Mouse (Mus musculus) lung, adult 2 months (tissue): ENCODE data around the gene Gpr108.

Source experiments
- CTCF ChIP-seq: fragments of 200-500 bp; IDR thresholded peaks from 2 replicates; pipeline ENCODE4 v1.5.1; 2011; ENCODE audit warnings: mild to moderate bottlenecking, low read length, control low read depth; ENCODE audit not compliant: insufficient read depth
- POLR2A ChIP-seq: fragments of 200-500 bp; IDR thresholded peaks from 2 replicates; pipeline ENCODE4 v1.6.1; 2011; ENCODE audit warnings: low read depth, mild to moderate bottlenecking, control low read depth, low read length, borderline replicate concordance; ENCODE audit errors: extremely low read depth

- TF ChIP-seq CTCF: no peak
- TF ChIP-seq POLR2A: no peak
Measured at GRCm38 (mm10) chr17:57229851-57230727, 18.2 kb downstream of the Gpr108 start.
